Mouse (Mus musculus) spleen, adult 2 months (tissue): Measurements from ENCODE around the gene Cphx3.
"Not testable (repeated sequence)": the region's sequence is repeated elsewhere in the genome, so short reads cannot be mapped to it uniquely, and the experiment has no call there.

Experiments
- CTCF ChIP-seq: fragments of 200-500 bp; IDR thresholded peaks from 2 replicates; pipeline ENCODE4 v1.5.1; 2011; ENCODE audit warnings: mild to moderate bottlenecking, inconsistent platforms; ENCODE audit not compliant: insufficient read depth, insufficient read length, insufficient replicate concordance; ENCODE audit errors: extremely low read depth
- POLR2A ChIP-seq: fragments of 200-500 bp; IDR thresholded peaks from 2 replicates; pipeline ENCODE4 v1.6.1; 2011; ENCODE audit warnings: low read depth, low read length, inconsistent platforms

DNA sequence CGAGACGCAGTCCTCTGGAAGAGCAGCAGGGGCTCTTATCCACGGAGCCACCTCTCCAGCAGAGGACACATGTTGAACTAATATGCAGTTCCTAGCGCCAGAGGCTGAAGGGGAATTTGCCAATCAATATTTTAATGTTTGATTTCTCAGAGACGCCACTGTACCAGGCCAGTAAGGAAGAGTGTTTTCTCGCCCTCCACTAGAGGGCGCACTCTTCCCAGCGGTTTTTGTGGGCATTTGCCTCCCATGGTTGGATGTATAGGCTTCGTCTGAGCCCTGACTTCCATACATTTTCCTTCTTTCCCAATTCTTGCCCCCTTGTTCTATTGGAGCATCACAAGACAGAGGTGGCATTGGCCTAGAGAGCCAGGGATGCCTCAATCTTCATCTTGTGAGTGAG is 104.5 kb downstream of the Cphx3 start:
- not testable (repeated sequence) for TF ChIP-seq CTCF, POLR2A
